Mouse (Mus musculus) right cerebral cortex, postnatal 14 days (tissue): ENCODE data around the gene Acat3.
A peak's percentile ranks its signal among the peaks of the same experiment; 100 is the strongest.
"Not testable (repeated sequence)": the region's sequence is repeated elsewhere in the genome, so short reads cannot be mapped to it uniquely, and the experiment has no call there.

Experiments
- DNase-seq: peaks from one replicate; pipeline ENCODE4 v3.0.0; 2022

The Acat3 gene

DNA sequence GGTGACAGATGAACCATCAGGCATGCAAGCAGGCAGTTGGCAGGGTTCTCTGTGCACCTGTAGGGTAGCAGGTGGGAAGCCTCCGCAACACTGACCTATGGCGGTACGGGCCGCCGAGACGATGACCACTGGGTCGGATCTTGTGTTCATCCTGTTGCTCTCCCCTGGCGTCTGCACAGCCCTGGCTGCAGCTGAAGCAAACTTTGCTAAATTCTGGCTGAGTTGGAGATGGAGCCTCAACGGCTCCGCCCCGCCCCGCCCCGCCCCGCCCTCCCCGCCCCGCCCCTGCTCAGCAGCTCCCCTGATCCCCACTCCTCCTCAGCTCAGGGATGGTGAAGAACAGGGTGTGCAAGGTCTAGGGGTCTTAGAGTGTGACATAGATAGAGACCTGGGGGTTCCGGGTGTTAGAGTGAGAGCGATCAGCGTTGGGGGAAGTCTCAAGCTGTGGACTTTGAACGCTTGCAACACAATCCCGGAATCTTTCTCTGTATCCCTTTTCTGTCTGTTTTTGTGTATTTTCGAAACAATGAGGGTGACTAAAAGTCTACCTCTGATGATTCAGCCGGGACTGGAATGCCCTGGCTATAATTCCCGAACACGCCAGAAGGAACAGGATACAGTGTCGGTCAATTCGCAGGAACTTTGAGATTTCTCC lies at the start of gene Acat3:
Acat3 (minus strand) TSS at position 450 of the 655 bp plus-strand sequence.
- no peak for DNase-seq

DNA sequence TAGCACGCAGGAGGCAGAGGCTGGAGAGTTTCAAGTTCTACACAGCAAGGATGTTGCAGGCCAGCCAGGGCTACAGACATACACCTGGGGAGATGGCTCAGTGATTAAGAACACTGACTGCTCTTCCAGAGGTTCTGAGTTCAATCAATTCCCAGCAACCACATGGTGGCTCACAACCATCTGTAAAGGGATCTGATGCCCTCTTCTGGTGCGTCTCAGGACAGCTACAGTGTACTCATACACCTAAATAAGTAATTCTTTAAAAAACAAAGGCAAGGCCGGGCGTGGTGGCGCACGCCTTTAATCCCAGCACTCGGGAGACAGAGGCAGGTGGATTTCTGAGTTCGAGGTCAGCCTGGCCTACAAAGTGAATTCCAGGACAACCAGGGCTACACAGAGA lies 47.7 kb upstream of the Acat3 start:
- DNase-seq = not testable (repeated sequence)

DNA sequence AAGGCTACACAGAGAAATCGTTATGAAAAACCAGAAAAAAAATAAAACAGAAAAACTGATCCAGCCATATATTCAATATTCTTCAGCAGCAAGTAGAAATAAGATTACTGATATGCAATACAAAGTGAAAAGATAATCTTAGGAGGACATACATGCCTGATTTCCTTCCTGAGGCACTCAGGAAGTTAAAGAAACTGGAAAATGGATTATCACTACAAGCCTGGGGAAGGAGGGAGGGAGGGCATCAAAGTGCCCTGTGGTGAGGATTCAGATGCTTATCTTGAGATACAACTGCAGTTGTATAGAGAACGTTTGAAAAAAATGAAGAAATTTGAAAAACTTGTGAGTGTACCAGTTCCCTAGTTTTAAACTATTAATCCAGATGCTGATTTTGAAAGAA lies 43.6 kb upstream of the Acat3 start:
- no peak for DNase-seq

DNA sequence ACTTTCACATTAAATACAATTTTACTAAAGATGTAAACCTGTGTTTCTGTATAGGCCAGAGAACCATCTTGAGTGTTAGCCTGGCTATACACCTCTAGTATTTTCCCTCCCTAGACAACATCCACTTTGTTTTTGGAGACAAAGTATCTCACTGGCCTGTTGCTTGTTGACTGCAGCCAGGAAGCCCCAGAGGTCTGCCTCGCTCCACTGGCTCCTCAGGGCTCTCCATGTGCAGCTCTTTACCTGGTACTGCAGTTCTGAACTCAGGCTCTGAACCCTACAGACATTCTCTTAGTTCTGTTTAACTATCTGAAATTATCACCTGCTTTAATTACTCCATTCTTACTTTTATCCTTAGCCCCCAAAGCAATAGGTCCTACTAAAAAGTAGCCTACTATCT lies 38.1 kb upstream of the Acat3 start:
- no peak for DNase-seq

GRCm38 (mm10) chr17:12973851-12974250 lies 33.5 kb upstream of the Acat3 start:
- DNase-seq = no peak

DNA sequence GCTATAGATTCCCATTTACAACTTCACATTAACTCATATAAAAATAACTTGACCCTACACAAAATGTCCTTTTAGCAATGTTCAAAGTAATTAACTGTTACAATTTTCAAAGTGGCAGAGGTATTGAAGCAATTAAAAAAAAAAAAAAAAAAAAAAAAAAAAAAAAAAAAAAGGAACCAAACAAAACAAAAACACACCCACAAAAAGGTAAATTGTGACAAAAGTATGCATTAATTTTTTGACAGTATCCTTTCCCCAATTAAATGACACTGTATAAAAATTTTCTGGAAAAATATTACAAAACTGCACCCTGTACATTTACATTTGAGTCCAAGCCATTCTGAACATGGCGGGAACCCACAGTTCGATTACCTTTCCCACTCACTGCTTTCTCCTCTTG lies 26.8 kb upstream of the Acat3 start:
- no peak for DNase-seq

DNA sequence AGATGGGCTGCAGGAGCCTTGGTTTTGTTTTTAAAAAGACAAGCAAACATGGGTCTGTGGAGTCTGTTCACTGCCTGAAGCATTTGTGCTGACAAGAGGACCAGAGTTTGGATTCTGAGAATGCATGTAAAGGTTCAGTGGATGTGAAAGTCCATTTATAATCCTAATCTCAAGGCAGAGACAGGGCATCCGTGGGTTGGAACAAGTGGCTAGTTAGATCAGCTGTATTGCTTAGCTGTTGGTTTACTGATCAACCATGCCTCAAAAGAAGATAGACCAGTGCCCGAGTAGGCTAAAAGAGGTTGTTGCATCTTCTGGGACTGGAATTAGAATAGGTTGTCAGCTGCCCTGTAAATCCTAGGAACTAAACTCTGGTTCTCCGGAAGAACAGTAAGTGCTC lies 23.1 kb upstream of the Acat3 start:
- no peak for DNase-seq

GRCm38 (mm10) chr17:12960331-12960873 lies 20.0 kb upstream of the Acat3 start, which contains the start of gene Acat2:
Acat2 (minus strand) TSS chr17:12960747.
- peak; percentile 92 for DNase-seq

DNA sequence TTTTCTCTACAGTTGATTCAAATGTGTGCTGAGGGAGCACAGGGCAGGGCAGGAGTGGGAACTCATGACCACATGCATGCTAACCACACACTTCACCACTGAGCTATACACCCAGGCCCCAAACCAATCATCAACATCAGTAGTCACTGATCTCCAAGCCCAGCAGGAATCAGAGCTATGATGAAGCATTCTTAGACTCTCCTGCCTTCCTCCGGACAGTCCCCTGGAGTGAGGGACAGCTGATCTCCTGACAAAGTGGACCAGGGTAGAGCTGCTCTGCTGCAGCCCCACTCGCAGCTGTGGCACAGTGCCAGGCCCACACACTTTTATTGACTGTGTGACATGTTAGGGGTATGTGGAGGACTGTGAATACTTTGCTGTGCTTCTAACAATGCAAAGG lies 19.0 kb upstream of the Acat3 start:
- not testable (repeated sequence) for DNase-seq

DNA sequence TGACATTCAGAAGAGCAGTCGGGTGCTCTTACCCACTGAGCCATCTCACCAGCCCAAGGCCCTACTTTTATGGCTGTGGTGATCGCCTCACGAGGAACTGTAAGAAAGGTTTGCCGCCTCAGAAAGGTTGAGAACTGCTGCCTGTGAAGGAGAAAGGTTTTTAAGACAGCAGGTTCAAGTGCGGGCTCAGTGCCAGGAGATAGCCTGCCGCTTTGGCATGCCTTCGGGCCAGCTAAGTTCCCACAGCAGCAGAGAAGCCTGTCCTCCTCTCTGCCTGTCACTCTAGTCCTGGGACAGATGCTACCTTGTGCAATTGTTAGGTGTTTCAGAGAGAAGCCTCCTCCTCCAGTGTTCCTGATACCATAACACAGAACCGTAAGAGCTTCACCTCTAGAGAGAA lies 16.3 kb upstream of the Acat3 start:
- no peak for DNase-seq

- DNase-seq = no peak
These were observed 9.3 kb upstream of the Acat3 start for GRCm38 (mm10) chr17:12949669-12950068.

GRCm38 (mm10) chr17:12942459-12943162 lies 2.2 kb upstream of the Acat3 start:
- DNase-seq = no peak

DNA sequence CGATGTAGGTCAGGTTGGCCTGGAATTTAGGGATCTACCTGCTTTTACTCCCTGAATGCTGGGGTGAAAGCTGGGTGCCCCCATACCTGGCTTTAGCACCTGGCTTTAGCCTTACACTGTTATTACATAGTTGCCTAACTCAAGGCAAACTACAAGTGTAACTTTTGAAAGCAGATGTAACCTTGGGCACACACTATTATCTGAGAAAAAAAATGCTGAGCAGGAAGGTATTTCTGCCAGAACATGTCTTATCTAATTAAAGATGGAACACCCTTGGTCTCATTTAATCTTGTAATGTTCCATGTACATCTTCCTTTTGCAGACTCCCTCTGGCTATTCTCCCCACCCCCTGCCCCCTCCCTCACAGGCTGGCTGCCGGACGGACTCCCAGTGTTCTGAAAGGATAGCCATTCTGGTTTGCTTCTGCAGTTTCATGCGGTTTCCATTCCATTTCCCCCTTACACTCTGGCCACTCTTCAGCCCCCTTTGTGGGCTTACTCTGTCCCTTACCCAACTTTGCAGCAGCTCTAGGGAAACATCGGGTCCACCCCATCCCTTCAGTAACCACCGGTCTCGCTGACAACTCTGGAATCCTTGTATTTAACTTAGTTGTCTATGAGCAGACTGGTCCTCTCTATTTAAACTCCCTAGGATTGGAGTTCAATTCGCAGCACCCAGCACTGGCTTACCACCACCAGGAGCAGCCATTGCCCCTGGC lies 1.3 kb upstream of the Acat3 start:
- no peak for DNase-seq

DNA sequence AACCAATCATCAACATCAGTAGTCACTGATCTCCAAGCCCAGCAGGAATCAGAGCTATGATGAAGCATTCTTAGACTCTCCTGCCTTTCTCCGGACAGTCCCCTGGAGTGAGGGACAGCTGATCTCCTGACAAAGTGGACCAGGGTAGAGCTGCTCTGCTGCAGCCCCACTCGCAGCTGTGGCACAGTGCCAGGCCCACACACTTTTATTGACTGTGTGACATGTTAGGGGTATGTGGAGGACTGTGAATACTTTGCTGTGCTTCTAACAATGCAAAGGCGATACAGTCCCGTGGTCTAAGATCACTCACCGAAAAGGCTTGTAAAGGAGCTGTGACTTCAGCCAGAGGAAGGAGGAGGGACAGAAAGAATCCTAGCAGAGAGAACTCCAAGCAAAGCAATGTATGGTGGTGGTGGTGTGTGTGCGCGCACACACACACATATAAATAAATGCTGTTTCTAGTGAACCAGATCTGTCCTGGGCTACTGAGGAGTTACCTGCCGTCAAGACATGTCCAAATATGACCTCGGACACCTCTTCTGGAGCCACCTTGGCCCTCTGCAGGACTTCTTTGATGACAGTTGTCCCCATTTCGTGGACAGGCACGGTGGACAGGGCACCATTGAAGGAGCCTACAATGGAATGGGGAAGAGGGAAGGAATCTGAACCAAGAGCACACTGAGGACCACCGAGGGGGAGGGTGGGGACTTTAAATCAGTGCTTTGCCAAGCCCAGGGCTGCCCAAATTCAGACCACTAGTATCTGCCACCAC lies 837 bp downstream of the Acat3 start:
- DNase-seq = not testable (repeated sequence)

DNA sequence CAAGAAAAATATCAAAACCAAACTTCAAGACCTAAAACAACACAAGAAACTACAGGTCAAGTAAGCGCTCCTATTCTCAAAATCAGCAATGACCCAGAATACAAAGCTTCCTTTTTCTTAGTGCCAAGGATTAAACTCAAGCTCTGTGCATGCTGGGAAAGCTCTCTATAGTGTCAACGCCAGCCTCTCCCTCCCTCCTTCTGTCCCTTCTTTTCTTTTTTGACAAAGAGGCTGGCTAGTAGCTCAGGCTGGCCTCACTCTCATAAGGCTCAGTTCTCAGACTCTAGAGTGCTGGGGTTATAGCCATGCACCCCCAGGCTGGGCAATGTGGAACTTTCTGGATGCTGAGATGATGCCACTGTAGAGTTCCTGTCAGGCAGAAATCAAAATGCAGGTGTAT lies 2.3 kb downstream of the Acat3 start:
- no peak for DNase-seq

DNA sequence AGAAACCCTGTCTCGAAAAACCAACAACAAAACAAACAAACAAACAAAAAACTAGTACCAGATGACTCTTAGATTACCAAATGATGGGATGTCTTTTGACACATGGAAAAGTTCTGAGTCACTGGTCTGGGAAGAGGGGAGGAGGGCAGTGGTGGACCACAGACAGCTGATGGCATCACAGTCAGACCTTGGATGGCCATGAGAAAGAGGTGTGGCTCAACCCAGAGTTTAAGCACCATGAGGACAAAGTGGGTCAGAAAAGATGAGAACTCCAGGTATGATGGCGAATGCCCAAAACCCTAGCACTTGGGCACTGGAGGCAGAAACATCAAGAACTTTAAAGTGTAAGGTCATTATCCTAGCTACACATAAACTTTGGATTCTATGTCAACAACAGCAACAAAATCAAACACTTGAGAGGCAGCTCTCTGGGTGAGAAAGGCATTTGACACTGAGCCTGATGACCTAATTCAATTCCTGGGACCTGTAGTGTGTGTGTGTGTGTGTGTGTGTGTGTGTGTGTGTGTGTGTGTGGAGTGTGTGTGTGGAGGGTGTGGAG lies 2.9 kb downstream of the Acat3 start:
- no peak for DNase-seq

DNA sequence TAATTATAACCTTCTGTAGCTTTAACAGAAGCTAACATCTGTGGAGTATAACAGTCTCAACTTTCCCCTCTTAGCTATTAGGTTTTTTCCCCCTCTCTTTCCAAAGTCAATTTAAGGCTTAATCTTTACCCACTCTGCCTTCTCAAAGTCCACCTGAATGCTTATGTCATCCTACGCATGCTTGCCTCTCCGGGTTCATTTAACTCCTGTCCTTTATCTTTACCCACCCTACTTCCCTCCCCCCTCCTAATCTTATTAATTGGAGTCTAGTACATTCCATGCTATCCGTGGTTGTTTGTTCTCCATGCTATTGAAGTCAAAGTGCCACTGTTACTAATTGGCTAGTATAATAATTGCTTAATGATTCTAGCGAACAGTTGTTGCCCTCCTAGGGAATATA lies 4.7 kb downstream of the Acat3 start:
- DNase-seq = no peak

GRCm38 (mm10) chr17:12931576-12931975 lies 8.8 kb downstream of the Acat3 start:
- not testable (repeated sequence) for DNase-seq

DNA sequence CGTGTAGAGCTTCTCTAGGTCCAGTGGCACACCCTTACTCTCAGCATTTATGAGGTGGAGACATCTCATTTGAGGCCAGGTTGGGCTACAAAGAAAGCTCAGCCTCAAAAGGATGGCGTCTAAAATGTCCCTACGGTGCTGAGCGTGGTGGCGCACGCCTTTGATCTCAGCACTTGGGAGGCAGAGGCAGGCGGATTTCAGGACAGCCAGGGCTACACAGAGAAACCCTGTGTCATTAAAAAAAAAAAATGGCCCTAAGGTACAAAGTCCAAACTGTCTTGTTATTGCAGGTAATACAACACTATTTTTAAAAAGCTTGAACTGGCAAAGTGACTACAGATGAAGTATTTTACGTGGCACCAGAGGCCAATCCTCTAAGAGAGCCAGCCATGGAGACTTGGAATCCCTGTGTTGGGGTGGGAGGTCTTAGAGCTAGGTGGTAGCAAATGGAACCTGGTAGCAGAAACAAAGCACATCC lies 14.7 kb downstream of the Acat3 start:
- DNase-seq = no peak

DNA sequence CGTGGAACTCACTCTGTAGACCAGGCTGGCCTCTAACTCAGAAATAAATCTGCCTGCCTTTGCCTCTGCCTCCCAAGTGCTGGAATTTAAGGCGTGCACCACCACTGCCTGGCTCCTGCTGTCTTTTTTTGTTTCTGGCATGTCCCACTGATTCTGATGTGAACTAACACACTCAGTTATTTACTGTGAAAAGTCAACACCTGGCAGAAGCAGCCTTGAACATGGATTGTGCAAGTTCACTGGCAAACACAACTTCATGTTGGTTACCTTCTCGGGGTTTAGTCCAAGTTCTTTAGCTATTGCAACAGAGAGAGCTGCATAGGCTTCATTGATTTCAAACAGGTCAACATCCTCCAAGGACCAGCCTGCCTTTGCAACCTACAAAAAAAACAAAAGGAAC lies 15.4 kb downstream of the Acat3 start:
- no peak for DNase-seq

DNA sequence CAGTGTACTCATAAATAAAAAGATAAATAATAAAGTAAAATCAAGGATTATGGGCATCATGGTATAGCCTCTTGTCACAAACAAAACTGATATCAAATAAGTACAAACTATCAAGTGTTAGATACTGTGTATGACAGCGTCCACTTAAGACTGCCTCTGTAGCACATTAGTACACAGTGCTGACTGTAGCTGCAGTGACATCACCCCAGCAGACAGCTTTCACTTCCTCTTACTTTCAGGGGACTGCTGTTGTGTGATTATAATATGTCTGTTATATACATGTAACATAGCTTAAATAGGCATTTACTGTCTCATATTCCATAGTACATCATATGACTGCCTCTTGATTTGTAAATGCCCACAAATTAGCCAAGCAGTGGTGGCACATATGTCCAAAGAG lies 19.3 kb downstream of the Acat3 start:
- DNase-seq = no peak

- peak; percentile 54 for DNase-seq
These were observed 23.6 kb downstream of the Acat3 start for GRCm38 (mm10) chr17:12916588-12917380.
